Mouse (Mus musculus) erythroblast, embryonic 14.5 days (primary cell): Measurements from ENCODE around the gene Lyrm4. TPM values are rescaled to one million over a fixed set of nuclear protein-coding genes. Genes with fewer than 3 reads are reported as not detected.
"Not testable (repeated sequence)": the region's sequence is repeated elsewhere in the genome, so short reads cannot be mapped to it uniquely, and the experiment has no call there.

Experiments used
- H3K27me3 ChIP-seq: 2 replicates; pipeline ENCODE4 v1.6.1; 2012; ENCODE audit warnings: inconsistent platforms; ENCODE audit not compliant: control insufficient read depth
- H3K36me3 ChIP-seq: 2 replicates; pipeline ENCODE4 v1.6.1; 2012; ENCODE audit warnings: mild to moderate bottlenecking, inconsistent platforms; ENCODE audit not compliant: control insufficient read depth
- H3K4me1 ChIP-seq: 2 replicates; pipeline ENCODE4 v1.6.1; 2012; ENCODE audit warnings: inconsistent platforms; ENCODE audit not compliant: control insufficient read depth
- H3K4me3 ChIP-seq: replicated peaks from 2 replicates; pipeline ENCODE3; 2012; ENCODE audit warnings: moderate library complexity, mild to moderate bottlenecking, inconsistent platforms
- H3K9me3 ChIP-seq: 2 replicates; pipeline ENCODE4 v1.6.1; 2012; ENCODE audit warnings: low read length, inconsistent platforms, mixed read lengths; ENCODE audit not compliant: control insufficient read depth
- GATA1 ChIP-seq: IDR thresholded peaks from 2 replicates; pipeline ENCODE4 v1.6.1; 2012; ENCODE audit warnings: low read length, inconsistent platforms, mixed read lengths
- TAL1 ChIP-seq: IDR thresholded peaks from 3 replicates; pipeline ENCODE4 v1.6.1; 2012; ENCODE audit warnings: low read length, inconsistent platforms, mixed read lengths
- polyA plus RNA-seq: library from polyadenylated mRNA; stranded (reverse); fragments of >175 nt; gene quantifications from 2 replicates; pipeline ENCODE4 v1.2.3, GENCODE M21; 2012

The Lyrm4 gene
- polyA plus RNA-seq, 1 experiment, result 1.1 TPM

DNA sequence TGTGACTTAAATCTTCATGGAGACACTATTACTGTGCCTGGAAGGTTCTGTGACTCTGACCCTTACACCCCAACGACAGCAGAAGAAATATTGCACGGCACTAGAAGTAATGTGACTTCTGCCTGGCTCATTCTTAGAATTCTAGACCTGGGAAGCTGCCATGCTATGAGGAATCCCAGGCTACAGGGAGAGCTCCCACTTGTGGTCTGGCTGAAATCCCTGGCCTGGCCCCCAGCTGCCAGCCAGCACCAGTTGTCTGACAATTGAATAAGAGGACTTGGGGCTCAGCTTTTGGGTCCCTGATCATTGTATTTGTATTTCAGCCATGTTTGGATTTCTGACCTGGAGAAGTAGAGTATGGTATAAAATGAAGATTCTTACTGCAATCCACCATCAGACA, 99.3 kb downstream of the Lyrm4 start:
- peaks cover 11% of the 10 kb centered on the region for H3K4me1 ChIP-seq
- TF ChIP-seq GATA1, result no peak
- no peak for TF ChIP-seq TAL1
- no peak overlapping the region for H3K4me3 ChIP-seq
- H3K27me3 ChIP-seq, result no peaks in the 10 kb centered on the region
- H3K9me3 ChIP-seq, result no peaks in the 10 kb centered on the region
- H3K36me3 ChIP-seq, result peaks cover 11% of the 10 kb centered on the region

DNA sequence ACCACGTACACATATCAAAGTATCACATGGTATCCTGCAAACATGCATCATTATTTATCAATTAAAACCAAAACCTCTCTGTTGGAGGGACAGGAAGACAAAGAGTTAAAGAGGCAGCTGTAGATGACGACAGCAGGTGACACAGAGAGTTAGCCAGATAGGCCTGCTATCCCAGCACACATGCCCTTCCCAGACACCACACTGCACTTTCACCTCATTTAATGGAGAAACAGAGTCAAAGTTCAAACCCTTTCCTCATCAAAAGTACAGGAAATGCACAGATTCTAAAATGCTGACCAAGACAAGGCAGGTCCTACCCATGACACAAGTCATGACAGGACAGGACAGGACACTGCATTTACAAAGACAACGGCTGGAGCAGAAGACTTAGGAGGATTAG, 101.7 kb downstream of the Lyrm4 start:
- peaks cover 11% of the 10 kb centered on the region for H3K4me1 ChIP-seq
- H3K4me3 ChIP-seq, result no peak overlapping the region
- TF ChIP-seq GATA1 (no peak), TAL1 (no peak)
- no peaks in the 10 kb centered on the region for H3K27me3 ChIP-seq
- no peaks in the 10 kb centered on the region for H3K9me3 ChIP-seq
- H3K36me3 ChIP-seq, result peaks cover 9% of the 10 kb centered on the region

DNA sequence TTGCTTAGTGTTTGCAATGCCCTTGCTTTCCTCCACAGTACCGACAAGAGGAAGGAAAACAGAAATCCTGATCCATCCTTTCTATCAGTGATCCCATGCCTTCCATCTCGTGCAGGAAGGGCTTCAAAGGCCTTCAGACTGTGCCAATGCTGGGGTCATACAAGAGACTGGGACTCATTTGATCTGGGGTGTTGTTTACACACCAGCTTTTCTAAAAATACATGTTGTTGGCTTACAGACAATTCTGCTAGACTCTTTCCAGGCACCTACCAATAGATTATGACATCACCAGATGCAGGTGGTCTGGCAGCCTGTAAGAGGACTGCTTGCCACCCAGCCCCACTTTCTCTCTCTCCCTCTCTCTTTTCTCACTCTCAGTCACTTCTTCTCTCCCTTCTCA, 107.3 kb downstream of the Lyrm4 start:
- no peak overlapping the region for H3K4me3 ChIP-seq
- H3K4me1 ChIP-seq, result no peaks in the 10 kb centered on the region
- H3K9me3 ChIP-seq, result no peaks in the 10 kb centered on the region
- peaks cover 3% of the 10 kb centered on the region for H3K36me3 ChIP-seq
- no peaks in the 10 kb centered on the region for H3K27me3 ChIP-seq
- TF ChIP-seq GATA1 (no peak), TAL1 (no peak)

DNA sequence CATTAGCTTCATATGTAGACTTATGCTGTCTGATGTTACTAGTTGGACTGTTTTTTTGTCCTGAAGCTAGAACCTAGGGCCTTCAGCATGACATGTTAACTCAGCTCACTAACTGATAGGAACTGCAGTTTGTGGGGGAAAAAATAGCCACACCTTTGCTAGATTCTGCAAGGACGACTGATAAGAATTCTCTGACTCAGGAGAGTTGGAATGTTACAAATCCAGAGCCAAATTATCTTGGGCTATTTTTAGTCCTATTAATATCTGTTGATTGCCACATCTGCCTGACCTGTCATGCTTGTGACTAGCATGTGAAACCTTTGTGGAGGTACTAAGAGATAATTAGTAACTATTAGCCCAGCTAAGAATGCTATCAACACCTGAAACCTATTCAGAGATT, 116.5 kb downstream of the Lyrm4 start:
- Histone ChIP-seq H3K4me3 (no peak overlapping the region), H3K36me3 (peaks cover 7% of the 10 kb centered on the region), H3K4me1 (peaks cover 25% of the 10 kb centered on the region), H3K9me3 (no peaks in the 10 kb centered on the region), H3K27me3 (no peaks in the 10 kb centered on the region)
- no peak for TF ChIP-seq GATA1
- TF ChIP-seq TAL1, result no peak

DNA sequence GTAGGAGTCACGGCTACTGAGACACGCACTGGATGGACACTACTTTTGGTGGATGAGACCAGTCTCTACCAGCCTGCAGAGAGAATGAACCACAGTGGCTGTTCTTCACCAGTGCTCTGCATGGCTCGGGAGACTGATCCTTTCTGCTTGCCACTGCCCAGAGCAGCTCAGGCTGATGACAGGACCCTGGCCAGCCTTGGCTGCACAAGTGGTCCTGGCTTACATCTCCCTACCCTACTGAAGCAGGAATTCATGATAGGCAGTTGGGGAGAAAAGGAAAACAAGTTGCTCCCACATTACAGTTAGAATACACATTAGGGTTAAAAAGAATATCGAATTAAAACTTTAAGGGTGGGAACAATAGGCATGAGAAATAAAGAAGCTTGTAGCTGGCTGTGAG, 119.7 kb downstream of the Lyrm4 start:
- no peak for TF ChIP-seq TAL1
- no peak for TF ChIP-seq GATA1

DNA sequence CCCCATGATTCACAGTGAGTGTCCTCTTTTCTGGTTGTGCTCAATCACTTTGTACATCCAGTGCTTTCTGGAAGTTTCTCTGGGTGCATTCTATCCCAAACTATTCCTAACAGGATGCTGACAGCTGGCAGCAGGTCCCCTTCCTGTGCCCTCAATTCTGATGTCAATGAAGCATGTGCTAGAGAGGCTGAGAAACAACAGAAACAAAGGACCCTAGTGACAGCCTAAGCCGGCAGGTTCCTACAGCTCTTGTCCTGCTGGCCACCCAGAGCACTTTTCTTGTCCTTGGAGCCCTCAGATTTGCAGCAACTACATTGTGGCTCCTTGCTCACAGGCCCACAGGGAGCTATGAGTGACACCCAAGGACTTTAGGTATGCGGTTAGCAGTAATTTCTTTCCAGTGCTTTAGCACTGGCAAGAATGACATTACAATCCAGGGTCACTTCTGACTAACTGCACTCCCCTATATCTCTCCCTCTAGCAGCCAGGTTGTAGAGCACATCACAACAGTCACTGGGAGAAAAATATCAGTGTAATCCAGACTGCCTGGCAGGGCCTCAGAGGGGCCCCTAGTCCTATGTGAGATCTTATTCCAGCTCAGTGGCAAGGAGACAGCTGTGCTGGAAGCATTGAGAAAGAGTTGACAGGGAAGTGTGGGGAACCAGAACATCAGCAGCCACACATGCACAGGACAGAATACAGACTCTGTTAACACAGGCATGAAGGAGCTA, 121.5 kb downstream of the Lyrm4 start:
- Histone ChIP-seq H3K36me3 (peaks cover 3% of the 10 kb centered on the region; the same call in 1 of the 2 replicates), H3K4me1 (peaks cover 21% of the 10 kb centered on the region), H3K9me3 (no peaks in the 10 kb centered on the region), H3K4me3 (no peak overlapping the region), H3K27me3 (no peaks in the 10 kb centered on the region)
- TF ChIP-seq TAL1 (no peak), GATA1 (no peak)

More for the DNA sequence above, 119.7 kb downstream of the Lyrm4 start:
- Histone ChIP-seq H3K27me3 (no peaks in the 10 kb centered on the region), H3K36me3 (peaks cover 10% of the 10 kb centered on the region), H3K4me3 (no peak overlapping the region), H3K4me1 (peaks cover 29% of the 10 kb centered on the region), H3K9me3 (no peaks in the 10 kb centered on the region)

DNA sequence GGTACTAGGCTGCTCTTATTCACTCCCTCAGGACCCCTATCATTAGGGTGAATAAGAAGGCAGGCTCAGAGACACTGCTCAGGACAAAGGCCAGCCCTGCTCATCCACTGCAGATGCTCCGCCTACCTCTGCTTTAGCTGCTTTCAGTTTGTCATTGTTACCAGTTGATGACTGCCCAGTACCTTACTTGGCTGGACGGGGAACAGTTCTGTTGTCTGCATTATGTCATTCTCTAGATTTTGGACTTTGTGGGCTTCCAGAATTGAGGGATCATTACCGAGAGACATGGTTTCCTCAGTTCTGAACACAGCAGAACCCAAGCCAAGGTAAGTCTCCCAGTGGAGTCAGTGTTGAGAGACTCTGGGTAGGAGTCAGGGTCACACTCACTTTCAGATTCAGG, 122.1 kb downstream of the Lyrm4 start:
- H3K4me3 ChIP-seq, result no peak overlapping the region
- H3K36me3 ChIP-seq, result peaks cover 3% of the 10 kb centered on the region; the same call in 1 of the 2 replicates
- TF ChIP-seq TAL1 (no peak), GATA1 (no peak)
- H3K9me3 ChIP-seq, result no peaks in the 10 kb centered on the region
- no peaks in the 10 kb centered on the region for H3K27me3 ChIP-seq
- peaks cover 18% of the 10 kb centered on the region for H3K4me1 ChIP-seq

DNA sequence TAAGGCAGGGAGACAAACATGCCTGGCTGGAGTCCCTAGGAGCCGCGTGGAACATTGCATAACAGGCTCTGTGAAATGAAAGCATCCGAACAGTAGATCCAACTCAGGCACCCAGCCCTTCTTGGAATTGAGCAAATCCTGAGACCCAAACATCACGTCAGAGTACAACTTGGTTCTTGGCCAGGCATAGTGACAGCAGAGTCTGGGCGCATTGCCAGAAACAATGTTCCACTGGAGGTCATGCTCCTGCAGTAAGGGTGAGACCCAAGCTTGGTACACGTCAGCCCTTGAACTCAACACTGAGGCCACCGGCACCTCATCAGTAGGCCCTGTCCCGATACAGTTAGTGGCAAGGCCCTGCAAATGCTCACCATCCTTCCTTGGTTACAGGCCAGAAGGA, 123.3 kb downstream of the Lyrm4 start:
- Histone ChIP-seq H3K4me1 (peaks cover 18% of the 10 kb centered on the region), H3K9me3 (no peaks in the 10 kb centered on the region), H3K36me3 (peaks cover 3% of the 10 kb centered on the region; the same call in 1 of the 2 replicates), H3K4me3 (no peak overlapping the region), H3K27me3 (no peaks in the 10 kb centered on the region)
- no peak for TF ChIP-seq GATA1
- no peak for TF ChIP-seq TAL1

DNA sequence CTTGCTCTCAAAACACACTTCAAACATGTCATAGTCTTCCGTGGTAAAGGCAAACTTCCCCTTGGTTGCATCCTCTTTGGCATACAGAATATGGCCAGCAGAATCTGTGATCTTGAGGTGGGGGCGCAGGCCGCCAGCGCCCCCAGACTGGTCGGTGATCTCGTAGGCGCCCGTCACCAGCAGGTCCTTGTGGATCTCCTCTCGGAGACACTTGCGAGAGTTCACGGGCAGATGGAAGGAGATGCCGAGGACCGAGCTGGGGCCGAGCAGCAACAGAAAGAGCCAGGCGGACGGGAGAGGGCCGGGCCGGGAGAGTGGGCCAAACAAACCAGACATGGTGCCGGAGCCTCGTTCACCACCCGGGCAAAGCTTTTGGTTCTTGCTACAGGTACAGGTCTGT, 126.1 kb downstream of the Lyrm4 start:
- H3K36me3 ChIP-seq, result not testable (repeated sequence)

DNA sequence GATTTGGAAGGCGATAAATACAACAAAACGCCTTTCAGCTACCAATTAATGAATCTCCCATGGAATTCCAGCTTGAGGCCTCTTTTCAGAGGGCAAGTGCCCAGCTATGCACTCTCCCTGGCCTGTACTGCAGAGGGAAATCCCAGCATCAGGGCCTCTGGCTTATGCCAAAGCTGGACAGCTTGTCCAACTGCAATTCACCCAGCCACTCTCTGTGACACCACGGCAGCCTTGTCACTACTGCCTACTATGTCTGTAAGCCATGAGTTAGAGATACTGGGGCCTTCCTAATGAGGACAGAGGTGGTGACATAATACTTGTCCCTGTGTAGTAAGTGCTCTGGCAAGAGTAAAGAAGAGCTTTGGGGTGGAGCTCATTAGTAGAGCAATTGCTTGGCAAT, 128.0 kb downstream of the Lyrm4 start:
- peaks cover 3% of the 10 kb centered on the region for H3K4me1 ChIP-seq
- peaks cover 3% of the 10 kb centered on the region; the same call in 1 of the 2 replicates for H3K36me3 ChIP-seq
- TF ChIP-seq GATA1, result no peak
- TF ChIP-seq TAL1, result no peak
- H3K9me3 ChIP-seq, result no peaks in the 10 kb centered on the region
- no peak overlapping the region for H3K4me3 ChIP-seq
- no peaks in the 10 kb centered on the region for H3K27me3 ChIP-seq

More for the DNA sequence above, 126.1 kb downstream of the Lyrm4 start:
- H3K27me3 ChIP-seq, H3K9me3 ChIP-seq, H3K4me3 ChIP-seq: not testable (repeated sequence)
- peaks cover 11% of the 10 kb centered on the region for H3K4me1 ChIP-seq
